Mouse (Mus musculus) hindbrain, embryonic 11.5 days (tissue): ENCODE measurements around the gene Psenen. TPM values are rescaled to one million over a fixed set of nuclear protein-coding genes. Genes with fewer than 3 reads are reported as not detected.

Experiments
- ATAC-seq: fragments of 200-750 bp; cut with Nextera tagmentation; 2 replicates; pipeline ENCODE4 v1.8.0; 2017; ENCODE audit warnings: mild to moderate bottlenecking, moderate TSS enrichment, moderate library complexity; ENCODE audit not compliant: low FRiP score
- DNase-seq: peaks from one replicate; pipeline ENCODE4 v3.0.0-alpha.2; 2015; ENCODE audit warnings: low spot score
- H3K27ac ChIP-seq: fragments of 300-500 bp; sonication (generic); 2 replicates; pipeline ENCODE4 v1.5.1; 2014; ENCODE audit warnings: mild to moderate bottlenecking, low read depth, low read length
- H3K27me3 ChIP-seq: fragments of 300-500 bp; sonication (generic); 2 replicates; pipeline ENCODE4 v1.6.1; 2014; ENCODE audit warnings: mild to moderate bottlenecking, low read length, moderate library complexity, mixed read lengths; ENCODE audit not compliant: control insufficient read depth, insufficient read depth
- H3K36me3 ChIP-seq: fragments of 300-500 bp; sonication (generic); 2 replicates; pipeline ENCODE4 v1.6.1; 2014; ENCODE audit warnings: mild to moderate bottlenecking, low read length, moderate library complexity, mixed read lengths; ENCODE audit not compliant: control insufficient read depth, insufficient read depth
- H3K4me1 ChIP-seq: fragments of 300-500 bp; sonication (generic); replicated peaks from 2 replicates; pipeline ENCODE4 v1.6.1; 2014; ENCODE audit warnings: low read length, mixed read lengths; ENCODE audit not compliant: control insufficient read depth, insufficient read depth
- H3K4me2 ChIP-seq: fragments of 300-500 bp; sonication (generic); replicated peaks from 2 replicates; pipeline ENCODE4 v1.6.1; 2014; ENCODE audit warnings: mild to moderate bottlenecking, low read depth, low read length
- H3K4me3 ChIP-seq: fragments of 300-500 bp; sonication (generic); 2 replicates; pipeline ENCODE4 v1.5.1; 2014; ENCODE audit warnings: low read depth, low read length
- H3K9ac ChIP-seq: fragments of 300-500 bp; sonication (generic); 2 replicates; pipeline ENCODE4 v1.6.1; 2014; ENCODE audit warnings: low read depth, low read length
- H3K9me3 ChIP-seq: fragments of 300-500 bp; sonication (generic); 2 replicates; pipeline ENCODE4 v1.6.1; 2016; ENCODE audit warnings: low read length; ENCODE audit not compliant: control insufficient read depth
- WGBS: fragments of 180-500 bp; shearing (Covaris S2); extraction: QIAGEN DNeasy Blood & Tissue Kit; methylation state at CpG from one replicate; pipeline ENCODE4 v1.1.7; 2014; 5-methylcytosine and 5-hydroxymethylcytosine counted together
- polyA plus RNA-seq: library from polyadenylated mRNA; unstranded; fragments of >200 nt; fragmentation: Nextera tagmentation; extraction: Ambion mirVana; gene quantifications from 2 replicates; pipeline ENCODE4 v1.2.1, GENCODE M21; 2014

Gene Psenen
- polyA plus RNA-seq, 1 experiment from 2014 or later, result 105 TPM

DNA sequence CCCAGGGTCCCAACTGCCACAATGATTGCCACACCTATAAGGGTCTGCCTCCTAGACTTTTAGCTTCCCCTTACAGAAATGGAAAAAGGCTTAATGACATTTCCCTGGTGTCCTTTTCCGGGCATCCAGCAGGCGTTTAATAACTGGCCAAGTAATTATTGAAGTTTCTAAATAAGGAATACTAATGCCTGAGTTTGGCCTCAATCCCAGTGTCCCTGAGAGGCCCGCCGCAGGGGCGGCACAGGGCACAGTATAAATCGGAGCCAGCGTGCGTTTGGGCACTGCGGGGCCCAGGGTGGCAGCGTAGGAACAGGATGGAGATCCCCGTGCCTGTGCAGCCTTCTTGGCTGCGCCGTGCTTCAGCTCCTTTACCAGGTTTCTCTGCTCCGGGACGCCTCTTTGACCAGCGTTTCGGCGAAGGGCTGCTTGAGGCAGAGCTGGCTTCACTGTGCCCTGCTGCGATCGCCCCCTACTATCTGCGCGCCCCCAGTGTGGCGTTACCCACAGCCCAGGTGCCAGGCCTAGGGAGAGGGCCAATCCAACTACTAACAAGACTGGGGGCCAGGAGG lies 10.3 kb downstream of the Psenen start:
- WGBS, result 7% methylated on average over 23 of the region's 23 CpGs
- H3K27ac ChIP-seq, result 0 out of 2 replicates have a peak overlapping the region, but pooled peaks have one; percentile 11
- peak overlapping the region; percentile 56 for H3K4me3 ChIP-seq
- H3K4me2 ChIP-seq, result peak overlapping the region; percentile 88
- ATAC-seq (no peak), DNase-seq (peak; percentile 20)
- H3K36me3 ChIP-seq, result 0 out of 2 replicates have a peak, but pooled peaks cover 5% of the 10 kb centered on the region
- H3K9me3 ChIP-seq, result no peaks in the 10 kb centered on the region
- no peaks in the 10 kb centered on the region for H3K27me3 ChIP-seq
- peak overlapping the region; percentile 64 for H3K9ac ChIP-seq
- peaks cover 3% of the 10 kb centered on the region for H3K4me1 ChIP-seq

GRCm38 (mm10) chr7:30552102-30553020 lies 11.1 kb downstream of the Psenen start, which contains the start of the genes Hspb6 and Proser3:
Gene Hspb6 (plus strand): TSS chr7:30552178.
Gene Proser3 (minus strand): TSS chr7:30552299.
- peak within 1 kb of the TSS; percentile 82 for H3K27ac ChIP-seq
- WGBS, result 1% methylated on average over 44 of the region's 44 CpGs
- no peaks in the 10 kb centered on the region for H3K9me3 ChIP-seq
- H3K4me1 ChIP-seq, result peaks cover 3% of the 10 kb centered on the region; the same call in 1 of the 2 replicates
- peak within 1 kb of the TSS; percentile 88 for H3K4me2 ChIP-seq
- no peaks in the 10 kb centered on the region for H3K27me3 ChIP-seq
- H3K4me3 ChIP-seq, result peak within 1 kb of the TSS; percentile 56
- ATAC-seq, result peak; percentile 94
- DNase-seq, result peak; percentile 95
- peak within 1 kb of the TSS; percentile 64 for H3K9ac ChIP-seq
- H3K36me3 ChIP-seq, result 0 out of 2 replicates have a peak, but pooled peaks cover 5% of the 10 kb centered on the region

GRCm38 (mm10) chr7:30551445-30552101 lies 11.9 kb downstream of the Psenen start:
- DNase-seq, result no peak
- peak overlapping the region; percentile 56 for H3K4me3 ChIP-seq
- H3K36me3 ChIP-seq, result 0 out of 2 replicates have a peak, but pooled peaks cover 3% of the 10 kb centered on the region
- H3K27ac ChIP-seq, result peak overlapping the region; percentile 82
- peak; percentile 74 for ATAC-seq
- peak overlapping the region; percentile 64 for H3K9ac ChIP-seq
- H3K9me3 ChIP-seq, result no peaks in the 10 kb centered on the region
- peak overlapping the region; percentile 88 for H3K4me2 ChIP-seq
- WGBS, result 4% methylated on average over 10 of the region's 10 CpGs
- no peaks in the 10 kb centered on the region for H3K27me3 ChIP-seq
- peaks cover 3% of the 10 kb centered on the region; the same call in 1 of the 2 replicates for H3K4me1 ChIP-seq

DNA sequence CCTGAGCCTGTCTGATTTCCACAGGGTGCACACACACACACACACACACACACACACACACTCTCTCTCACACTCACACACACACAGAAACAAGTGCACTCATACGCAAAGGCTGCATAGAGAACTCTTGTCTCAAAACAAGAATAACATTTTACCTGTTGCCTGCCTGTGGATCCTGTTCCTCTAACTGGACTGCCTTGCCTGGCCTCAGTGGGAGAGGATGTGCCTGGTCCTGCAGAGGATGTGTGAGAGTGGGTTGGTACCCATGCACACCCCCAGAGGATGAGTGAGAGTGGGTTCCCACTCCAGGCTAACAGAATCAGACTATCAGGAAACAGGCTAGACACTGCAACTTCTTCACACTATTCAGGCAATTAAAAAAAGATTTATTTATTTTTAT lies 12.8 kb downstream of the Psenen start:
- H3K4me3 ChIP-seq, result no peak overlapping the region

GRCm38 (mm10) chr7:30549880-30550279 lies 13.5 kb downstream of the Psenen start:
- H3K9me3 ChIP-seq, result no peaks in the 10 kb centered on the region
- ATAC-seq, result no peak
- no peak overlapping the region for H3K9ac ChIP-seq
- H3K4me1 ChIP-seq, result peaks cover 3% of the 10 kb centered on the region; the same call in 1 of the 2 replicates
- WGBS, result 90% methylated on average over 2 of the region's 2 CpGs
- H3K27ac ChIP-seq, result no peak overlapping the region
- no peak for DNase-seq
- H3K27me3 ChIP-seq, result no peaks in the 10 kb centered on the region
- no peaks in the 10 kb centered on the region for H3K36me3 ChIP-seq
- no peak overlapping the region for H3K4me3 ChIP-seq
- no peak overlapping the region for H3K4me2 ChIP-seq

More for the DNA sequence above, 12.8 kb downstream of the Psenen start:
- peaks cover 3% of the 10 kb centered on the region; the same call in 1 of the 2 replicates for H3K4me1 ChIP-seq
- WGBS, result 100% methylated on average over 1 of the region's 1 CpGs
- ATAC-seq, result no peak
- DNase-seq, result no peak
- H3K27me3 ChIP-seq, result no peaks in the 10 kb centered on the region
- no peak overlapping the region for H3K4me2 ChIP-seq
- H3K27ac ChIP-seq, result no peak overlapping the region
- H3K36me3 ChIP-seq, result 0 out of 2 replicates have a peak, but pooled peaks cover 3% of the 10 kb centered on the region
- H3K9me3 ChIP-seq, result no peaks in the 10 kb centered on the region
- H3K9ac ChIP-seq, result no peak overlapping the region

GRCm38 (mm10) chr7:30544327-30544726 lies 19.1 kb downstream of the Psenen start:
- no peaks in the 10 kb centered on the region for H3K9me3 ChIP-seq
- no peak overlapping the region for H3K27ac ChIP-seq
- H3K4me1 ChIP-seq, result no peaks in the 10 kb centered on the region
- no peak for DNase-seq
- ATAC-seq, result no peak
- H3K9ac ChIP-seq, result no peak overlapping the region
- no peak overlapping the region for H3K4me2 ChIP-seq
- WGBS, result 93% methylated on average over 2 of the region's 2 CpGs
- no peak overlapping the region for H3K4me3 ChIP-seq
- H3K27me3 ChIP-seq, result no peaks in the 10 kb centered on the region
- no peaks in the 10 kb centered on the region for H3K36me3 ChIP-seq

DNA sequence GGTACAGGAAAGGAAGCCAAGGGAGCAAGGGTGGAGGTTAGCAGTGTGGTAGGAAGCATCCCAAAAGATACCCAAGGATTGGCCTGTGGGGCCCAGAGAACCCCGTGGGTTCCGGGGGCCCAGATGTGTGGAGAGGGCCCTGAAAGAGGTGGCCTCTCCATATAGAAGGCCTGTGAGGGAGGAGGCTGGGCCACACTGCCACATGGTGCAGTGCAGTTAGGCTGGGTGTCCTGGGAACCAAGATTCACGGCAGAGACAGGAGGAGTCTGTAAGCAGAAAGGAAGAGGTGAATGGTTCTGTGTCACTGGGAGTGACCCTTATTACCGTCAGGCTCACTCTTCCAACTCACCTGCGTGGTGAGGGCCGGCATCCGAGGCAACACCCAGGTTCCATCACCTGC lies 22.9 kb downstream of the Psenen start:
- DNase-seq (no peak), ATAC-seq (no peak)
- Histone ChIP-seq H3K4me1 (peaks cover 2% of the 10 kb centered on the region; the same call in 1 of the 2 replicates), H3K9me3 (no peaks in the 10 kb centered on the region), H3K36me3 (no peaks in the 10 kb centered on the region), H3K27ac (no peak overlapping the region), H3K9ac (no peak overlapping the region), H3K27me3 (no peaks in the 10 kb centered on the region), H3K4me2 (no peak overlapping the region), H3K4me3 (no peak overlapping the region)
- WGBS, result 91% methylated on average over 7 of the region's 7 CpGs
